Mouse (Mus musculus) midbrain, postnatal 0 days (tissue): ENCODE measurements at regions not wholly inside any gene's neighbourhood (a gene's known extent, or its start where the extent isn't known, plus 50 kb on each side); places are given as distances from the start of the nearest gene placed in this dataset.
A peak's percentile ranks its signal among the peaks of the same experiment; 100 is the strongest.

Source experiments
- ATAC-seq: fragments of 200-750 bp; cut with Nextera tagmentation; 2 replicates; pipeline ENCODE4 v1.8.0; 2017; ENCODE audit warnings: moderate number of reproducible peaks, mild to moderate bottlenecking, moderate TSS enrichment, moderate library complexity; ENCODE audit not compliant: low FRiP score
- DNase-seq: peaks from one replicate; pipeline ENCODE4 v3.0.0-alpha.2; 2015; ENCODE audit warnings: low spot score
- H3K27ac ChIP-seq: fragments of 300-500 bp; sonication (generic); 2 replicates; pipeline ENCODE4 v1.5.1; 2014; ENCODE audit warnings: low read depth, mild to moderate bottlenecking, low read length, mixed read lengths
- H3K27me3 ChIP-seq: fragments of 300-500 bp; sonication (generic); 2 replicates; pipeline ENCODE4 v1.6.1; 2014; ENCODE audit warnings: low read length, control low read depth, mixed read lengths; ENCODE audit not compliant: insufficient read depth
- H3K36me3 ChIP-seq: fragments of 300-500 bp; sonication (generic); 2 replicates; pipeline ENCODE4 v1.6.1; 2014; ENCODE audit warnings: low read length, control low read depth, mixed read lengths; ENCODE audit not compliant: insufficient read depth
- H3K4me1 ChIP-seq: fragments of 300-500 bp; sonication (generic); 2 replicates; pipeline ENCODE4 v1.6.1; 2014; ENCODE audit warnings: mild to moderate bottlenecking, control low read depth, antibody characterized with exemption, low read length, mixed read lengths; ENCODE audit not compliant: insufficient read depth
- H3K4me2 ChIP-seq: fragments of 300-500 bp; sonication (generic); 2 replicates; pipeline ENCODE4 v1.6.1; 2014; ENCODE audit warnings: low read depth, mild to moderate bottlenecking, low read length, mixed read lengths; ENCODE audit not compliant: poor library complexity, severe bottlenecking
- H3K4me3 ChIP-seq: fragments of 300-500 bp; sonication (generic); 2 replicates; pipeline ENCODE4 v1.5.1; 2014; ENCODE audit warnings: low read depth, mild to moderate bottlenecking, low read length, moderate library complexity
- H3K9ac ChIP-seq: fragments of 300-500 bp; sonication (generic); replicated peaks from 2 replicates; pipeline ENCODE4 v1.6.1; 2014; ENCODE audit warnings: mild to moderate bottlenecking, low read length, moderate library complexity, mixed read lengths; ENCODE audit not compliant: poor library complexity, severe bottlenecking
- H3K9me3 ChIP-seq: fragments of 300-500 bp; sonication (generic); 2 replicates; pipeline ENCODE4 v1.6.1; 2016; ENCODE audit warnings: low read length, control low read depth
- CTCF ChIP-seq: IDR thresholded peaks from 2 replicates; pipeline ENCODE4 v1.5.1; 2016; ENCODE audit warnings: antibody characterized with exemption, mild to moderate bottlenecking
- WGBS: fragments of 180-500 bp; shearing (Covaris S2); extraction: QIAGEN DNeasy Blood & Tissue Kit; methylation state at CpG from one replicate; pipeline ENCODE4 v1.1.7; 2014; 5-methylcytosine and 5-hydroxymethylcytosine counted together

DNA sequence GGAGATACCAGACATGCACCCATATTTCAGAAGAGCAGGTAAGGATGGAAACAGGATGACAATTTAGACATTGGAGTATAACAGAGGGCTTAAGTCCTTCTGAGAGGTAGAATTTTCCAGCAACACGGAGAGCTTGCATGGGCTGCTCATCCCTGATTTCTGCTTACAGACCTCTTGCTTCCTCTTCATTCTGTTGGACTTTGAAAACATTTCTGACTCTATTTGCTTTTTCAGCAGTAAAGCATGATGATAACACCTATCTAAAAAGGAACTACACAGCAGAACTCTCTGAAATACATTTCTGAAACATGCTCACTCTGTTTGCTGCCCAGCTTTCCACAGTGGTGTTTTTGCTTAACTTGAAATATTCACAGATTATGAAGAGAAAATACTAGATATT is 176.6 kb upstream of the Igsf10 start:
- Histone ChIP-seq H3K36me3 (no peaks in the 10 kb centered on the region), H3K27ac (no peak overlapping the region), H3K4me3 (no peak overlapping the region), H3K4me2 (no peak overlapping the region), H3K4me1 (no peaks in the 10 kb centered on the region), H3K27me3 (no peaks in the 10 kb centered on the region), H3K9me3 (no peaks in the 10 kb centered on the region), H3K9ac (no peak overlapping the region)
- no peak for DNase-seq
- 88% methylated on average over 1 of the region's 1 CpGs for WGBS
- TF ChIP-seq CTCF, result no peak
- ATAC-seq, result no peak

DNA sequence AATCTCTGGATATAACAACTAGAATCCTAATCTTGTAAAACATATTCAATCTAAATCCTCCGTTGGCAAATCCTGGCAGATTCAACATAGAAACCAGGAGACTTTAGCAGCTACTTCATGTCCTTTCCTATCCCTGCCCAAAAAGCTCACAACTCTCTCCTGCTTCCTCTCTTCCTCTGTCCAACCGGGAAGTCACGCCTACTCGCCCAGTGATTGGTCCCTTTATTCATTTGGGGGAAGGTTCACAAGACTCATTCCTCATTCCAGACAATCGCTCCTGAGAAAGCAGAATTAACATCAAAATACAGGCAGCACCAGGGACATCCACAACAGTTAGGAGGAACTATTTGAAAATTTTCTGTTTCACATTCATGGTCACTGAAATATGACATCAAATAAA is 133.9 kb upstream of the Igsf10 start:
- H3K4me1 ChIP-seq, result no peaks in the 10 kb centered on the region

DNA sequence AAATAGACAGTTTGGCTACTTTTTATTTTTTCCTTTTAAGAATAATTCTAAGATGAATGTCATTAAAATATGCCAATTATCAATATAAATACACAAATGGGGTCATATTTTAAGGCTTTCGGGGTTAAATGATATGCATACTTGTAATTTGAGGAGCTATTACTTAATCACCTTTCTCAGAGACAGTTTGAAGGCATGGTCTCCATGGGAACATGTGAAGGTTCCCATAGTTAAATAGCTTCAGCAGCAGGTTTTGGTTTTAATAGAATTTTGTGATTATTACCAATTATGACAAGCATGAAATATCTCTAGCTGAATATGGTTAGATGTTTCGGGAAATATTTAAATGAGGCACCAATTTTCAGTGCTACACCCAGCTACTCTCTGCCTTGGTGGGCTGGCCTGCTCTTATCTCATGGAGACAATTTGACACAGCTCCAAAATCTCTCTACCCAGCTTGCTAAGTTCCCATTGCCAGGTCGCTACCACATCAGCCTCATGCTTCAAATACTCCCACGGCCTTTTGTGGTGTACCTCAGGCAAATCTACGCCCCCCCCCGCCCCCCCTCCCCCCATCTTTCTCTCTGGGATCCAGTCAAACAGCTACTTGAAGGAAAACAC is 133.4 kb upstream of the Igsf10 start:
- Histone ChIP-seq H3K36me3 (no peaks in the 10 kb centered on the region), H3K4me2 (no peak overlapping the region), H3K27ac (no peak overlapping the region), H3K9ac (no peak overlapping the region), H3K4me3 (no peak overlapping the region), H3K27me3 (no peaks in the 10 kb centered on the region), H3K4me1 (no peaks in the 10 kb centered on the region), H3K9me3 (no peaks in the 10 kb centered on the region)
- DNase-seq (no peak), ATAC-seq (no peak)
- TF ChIP-seq CTCF, result no peak
- 33% methylated on average over 6 of the region's 6 CpGs for WGBS

More for the DNA sequence above, 133.9 kb upstream of the Igsf10 start:
- Histone ChIP-seq H3K27me3 (no peaks in the 10 kb centered on the region), H3K27ac (no peak overlapping the region), H3K4me2 (no peak overlapping the region), H3K36me3 (no peaks in the 10 kb centered on the region), H3K9ac (no peak overlapping the region), H3K4me3 (no peak overlapping the region), H3K9me3 (no peaks in the 10 kb centered on the region)
- DNase-seq (peak; percentile 11), ATAC-seq (no peak)
- 8% methylated on average over 5 of the region's 5 CpGs for WGBS
- TF ChIP-seq CTCF, result no peak

GRCm38 (mm10) chr3:59468956-59469355 is 124.8 kb upstream of the Igsf10 start:
- no peaks in the 10 kb centered on the region for H3K36me3 ChIP-seq
- H3K4me1 ChIP-seq, result no peaks in the 10 kb centered on the region
- no peak overlapping the region for H3K4me3 ChIP-seq
- no peak overlapping the region for H3K9ac ChIP-seq
- DNase-seq (no peak), ATAC-seq (no peak)
- no peaks in the 10 kb centered on the region for H3K9me3 ChIP-seq
- H3K27me3 ChIP-seq, result no peaks in the 10 kb centered on the region
- no peak overlapping the region for H3K4me2 ChIP-seq
- H3K27ac ChIP-seq, result no peak overlapping the region
- TF ChIP-seq CTCF, result no peak
- 82% methylated on average over 1 of the region's 1 CpGs for WGBS

GRCm38 (mm10) chr3:59462341-59463158 is 118.4 kb upstream of the Igsf10 start:
- ATAC-seq, result no peak

GRCm38 (mm10) chr3:59456938-59457337 is 112.7 kb upstream of the Igsf10 start:
- Histone ChIP-seq H3K36me3 (no peaks in the 10 kb centered on the region), H3K4me3 (no peak overlapping the region), H3K4me1 (no peaks in the 10 kb centered on the region), H3K27me3 (no peaks in the 10 kb centered on the region), H3K9me3 (no peaks in the 10 kb centered on the region), H3K27ac (no peak overlapping the region), H3K4me2 (no peak overlapping the region), H3K9ac (no peak overlapping the region)
- no peak for TF ChIP-seq CTCF
- ATAC-seq (no peak), DNase-seq (no peak)
- WGBS, result 88% methylated on average over 1 of the region's 1 CpGs

More at GRCm38 (mm10) chr3:59462341-59463158, 118.4 kb upstream of the Igsf10 start:
- no peaks in the 10 kb centered on the region for H3K27me3 ChIP-seq
- WGBS, result 95% methylated on average over 3 of the region's 3 CpGs
- H3K36me3 ChIP-seq, result no peaks in the 10 kb centered on the region
- TF ChIP-seq CTCF, result no peak
- H3K4me2 ChIP-seq, result no peak overlapping the region
- no peaks in the 10 kb centered on the region for H3K9me3 ChIP-seq
- no peaks in the 10 kb centered on the region for H3K4me1 ChIP-seq
- H3K9ac ChIP-seq, result no peak overlapping the region
- no peak for DNase-seq
- H3K27ac ChIP-seq, result no peak overlapping the region
- H3K4me3 ChIP-seq, result no peak overlapping the region
